Mouse (Mus musculus): Measurements from ENCODE around the gene Tmem233. TPM values are rescaled to one million over a fixed set of nuclear protein-coding genes. Genes with fewer than 3 reads are reported as not detected.
A peak's percentile ranks its signal among the peaks of the same experiment; 100 is the strongest.

The Tmem233 gene
- total RNA-seq (2021): not detected

DNA sequence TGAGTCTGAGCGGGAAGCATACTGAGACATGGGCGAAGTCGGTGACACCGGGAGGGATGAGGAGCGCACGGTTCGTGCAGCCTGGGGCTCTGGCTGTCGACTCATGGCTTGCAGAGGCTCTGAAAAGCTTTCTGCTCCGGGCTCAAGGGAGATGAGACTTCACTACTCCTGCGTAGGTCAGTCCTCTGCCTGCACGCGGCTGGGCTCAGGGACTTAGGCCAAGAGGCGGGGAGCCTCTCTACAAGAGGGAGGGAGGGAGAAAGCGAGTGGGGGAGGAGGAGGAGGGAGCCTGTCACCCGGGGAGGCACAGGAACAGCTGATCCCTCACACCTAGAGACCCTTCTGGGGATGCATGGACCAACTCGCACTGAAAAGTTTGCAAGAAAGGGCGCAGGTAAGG is at the start of gene Tmem233:
Gene Tmem233, minus strand, starts transcription at position 164 of the 400 bp plus-strand sequence.
- DNase-seq: no peak
- intact Hi-C loops (cut with DNase I): no loop called here

- DNase-seq: peak; percentile 67 to 71
- intact Hi-C loops (cut with DNase I): loop anchor here (1.0 to 10.0 kb wide), 6 partner anchors 93 to 971 kb away; no protein-coding TSS in a partner anchor
Measured at GRCm38 (mm10) chr5:116123344-116123743, 40.3 kb upstream of the Tmem233 start.

DNA sequence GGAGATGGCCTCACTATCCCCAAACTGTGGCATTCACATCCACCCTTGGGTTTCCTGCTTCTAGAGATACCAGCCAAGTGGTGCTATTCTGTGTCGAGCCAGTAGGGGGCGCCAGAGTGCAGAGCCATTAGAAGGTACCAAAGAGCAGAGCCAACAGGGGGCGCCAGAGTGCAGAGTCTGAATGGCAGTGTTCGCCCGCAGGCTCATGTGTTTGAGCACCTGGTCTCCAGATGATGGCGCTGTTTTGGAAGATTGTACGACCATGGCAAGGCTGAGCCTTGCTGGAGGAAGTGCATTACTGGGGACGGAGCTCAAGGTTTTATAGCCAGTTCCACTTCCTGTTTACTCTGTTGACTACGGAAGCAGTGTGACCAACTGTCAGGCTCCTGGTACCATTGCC is 33.5 kb upstream of the Tmem233 start:
- intact Hi-C loops (cut with DNase I): no loop called here
- peak in 1 of 2 experiments; percentile 14 for DNase-seq

DNA sequence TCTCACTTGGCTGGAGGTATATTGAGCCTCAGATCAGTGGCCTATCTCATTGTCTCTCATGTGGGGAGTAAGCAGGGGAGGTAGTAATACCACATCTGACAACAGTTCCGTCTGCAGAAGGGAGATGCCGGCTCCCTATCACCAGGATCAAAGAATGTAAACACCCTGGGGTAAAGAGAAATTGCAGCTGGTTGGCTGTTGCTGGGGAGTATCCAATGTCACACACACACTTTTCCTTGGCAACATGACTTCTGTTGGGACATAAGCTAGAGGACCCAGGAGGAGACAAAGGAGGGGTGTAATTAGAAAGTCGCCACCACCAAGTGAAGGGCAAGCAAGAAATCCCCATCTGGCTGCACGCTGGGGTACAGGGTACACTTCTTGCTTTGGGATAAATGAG is 33.1 kb upstream of the Tmem233 start:
- DNase-seq: no peak
- intact Hi-C loops (cut with DNase I): no loop called here

DNA sequence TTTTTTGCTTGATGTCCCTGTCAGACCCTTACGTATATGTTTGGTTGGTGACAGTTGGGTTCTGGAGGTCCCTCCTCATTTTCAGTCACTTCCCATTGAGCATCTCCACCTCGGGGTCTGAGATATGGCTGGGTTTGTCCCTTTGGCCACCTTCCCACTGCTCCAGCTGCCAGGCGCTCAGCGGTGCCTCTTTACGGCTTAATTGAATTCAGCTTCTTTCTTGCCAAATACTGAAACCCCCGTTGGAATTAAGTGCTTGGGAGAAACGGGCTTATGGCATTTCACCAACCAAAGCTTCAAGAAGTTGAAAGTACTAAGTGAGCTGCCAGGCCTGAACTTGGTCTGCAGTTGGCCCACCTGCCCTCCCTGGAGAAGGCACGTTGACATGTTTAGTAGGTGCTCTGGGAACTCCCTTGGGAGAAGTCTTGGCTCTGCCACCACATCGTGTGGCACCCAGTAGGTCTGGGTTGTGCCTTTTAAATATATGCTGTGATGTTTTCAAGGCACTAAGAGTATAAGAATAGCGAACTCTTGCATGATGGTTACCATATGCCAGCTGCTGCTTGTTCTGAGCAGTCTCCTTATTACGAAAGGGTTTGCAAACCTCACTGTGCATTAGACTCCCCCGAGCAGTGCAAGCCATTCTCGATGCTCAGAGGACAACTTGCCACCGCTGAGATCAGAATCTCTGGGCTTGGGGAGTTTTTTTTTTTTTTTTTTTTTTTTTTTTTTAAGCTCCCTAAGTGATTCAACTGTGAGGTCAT is 32.2 kb upstream of the Tmem233 start:
- intact Hi-C loops (cut with DNase I): no loop called here
- no peak for DNase-seq

DNA sequence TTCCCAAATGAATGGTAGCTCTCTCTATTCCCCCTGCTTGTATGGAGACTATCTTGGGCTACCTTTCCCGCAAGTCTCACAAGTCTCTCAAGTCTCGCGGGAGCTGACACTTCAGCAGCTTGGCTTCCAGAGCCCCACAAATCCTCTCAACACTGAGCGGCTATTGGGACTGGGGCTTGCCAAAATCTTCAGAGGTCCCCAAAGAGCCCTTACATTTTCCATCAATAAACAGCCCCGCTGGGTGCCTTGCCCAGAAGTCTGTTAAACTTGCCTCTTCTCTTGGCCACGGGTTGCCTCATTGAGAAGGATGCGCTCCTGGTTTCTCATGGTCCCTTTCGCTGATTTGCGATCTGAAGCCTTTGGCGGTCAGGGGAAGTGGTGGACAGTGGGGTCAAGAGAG is 25.6 kb upstream of the Tmem233 start:
- DNase-seq: no peak
- intact Hi-C loops (cut with DNase I): no loop called here

- intact Hi-C loops (cut with DNase I): no loop called here
- no peak for DNase-seq
Measured at GRCm38 (mm10) chr5:116084231-116084630, 1.2 kb upstream of the Tmem233 start.

- intact Hi-C loops (cut with DNase I): no loop called here
- DNase-seq: no peak
Measured at GRCm38 (mm10) chr5:116082241-116082900, 673 bp downstream of the Tmem233 start.

DNA sequence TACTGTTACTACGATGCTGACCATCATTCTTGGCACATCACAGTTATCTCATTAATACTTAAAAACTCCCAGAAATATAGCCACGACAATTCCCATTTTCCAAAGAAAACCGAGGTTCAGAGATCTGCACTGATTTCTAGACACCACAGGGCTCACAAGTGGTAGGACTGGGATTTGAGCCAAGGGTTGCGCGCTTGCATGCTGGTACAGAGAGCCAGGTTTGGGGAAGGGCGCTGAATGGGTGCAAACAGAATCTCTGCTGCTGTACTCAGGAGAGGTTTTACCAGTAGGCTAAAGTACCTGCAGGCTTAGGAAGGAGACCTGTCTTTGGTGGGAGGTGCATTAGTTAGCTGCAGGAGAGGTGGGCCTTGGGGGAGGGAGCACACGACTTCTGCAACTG is 1.4 kb downstream of the Tmem233 start:
- intact Hi-C loops (cut with DNase I): no loop called here
- no peak for DNase-seq

DNA sequence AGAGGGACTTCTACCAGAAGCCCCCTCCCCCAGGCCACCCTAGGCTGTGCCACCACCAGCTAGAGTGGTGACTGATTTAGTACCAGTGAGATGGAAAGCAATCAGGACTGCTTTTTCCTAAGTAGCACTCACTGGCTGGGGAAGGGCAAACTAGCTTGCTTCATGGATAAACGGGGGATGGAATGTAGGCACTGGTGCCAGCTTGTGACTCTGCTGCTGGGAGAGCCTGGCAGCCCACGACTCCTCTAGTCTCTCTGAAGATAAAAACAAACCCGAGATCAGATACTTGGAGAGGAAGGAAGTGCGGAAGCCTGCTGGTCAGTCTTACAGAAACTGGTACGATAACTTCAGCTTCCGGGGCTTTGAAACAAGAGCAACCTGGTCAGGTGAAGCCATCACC is 2.3 kb downstream of the Tmem233 start:
- intact Hi-C loops (cut with DNase I): no loop called here
- DNase-seq: no peak

DNA sequence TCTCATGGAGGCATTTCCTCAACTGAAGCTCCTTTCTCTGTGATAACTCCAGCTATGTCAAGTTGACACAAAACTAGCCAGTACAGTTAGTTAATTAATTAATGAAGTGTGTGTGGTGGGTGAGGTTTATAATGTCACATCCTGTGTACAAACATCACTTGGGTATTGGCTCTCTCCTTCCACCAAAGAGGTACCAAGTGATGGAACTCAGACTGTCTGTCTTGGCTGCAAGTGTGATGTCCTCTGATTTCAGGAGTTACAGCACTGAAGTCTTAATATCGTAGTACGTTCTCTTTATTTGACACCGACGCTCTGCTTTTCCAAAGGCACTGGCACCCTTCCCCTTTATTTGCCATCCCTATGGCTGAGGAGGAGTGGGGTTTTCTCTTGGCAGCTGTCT is 13.4 kb downstream of the Tmem233 start:
- DNase-seq: no peak
- intact Hi-C loops (cut with DNase I): no loop called here

DNA sequence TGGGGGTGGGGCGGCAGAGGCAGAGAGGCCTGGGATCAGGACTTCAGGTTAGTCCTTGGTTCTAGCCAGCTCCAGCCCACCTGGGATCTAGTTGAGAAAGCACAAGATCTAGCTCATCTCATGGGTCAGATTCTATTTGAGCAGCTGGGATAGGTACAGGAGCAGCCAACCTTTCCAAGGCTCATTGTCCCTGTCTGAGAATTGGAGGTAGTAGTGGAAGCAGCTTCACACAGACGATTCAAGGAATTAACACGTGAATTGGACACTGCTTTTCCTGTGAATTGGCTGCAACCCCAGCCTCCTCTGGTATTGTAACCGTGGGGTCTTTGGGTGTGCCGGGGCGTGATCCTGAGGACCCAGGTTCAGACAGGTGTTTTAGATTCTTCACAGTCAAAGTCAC is 30.2 kb downstream of the Tmem233 start:
- intact Hi-C loops (cut with DNase I): no loop called here

GRCm38 (mm10) chr5:116052171-116052570 is 30.9 kb downstream of the Tmem233 start:
- intact Hi-C loops (cut with DNase I): no loop called here
- DNase-seq: no peak

More for the DNA sequence above, 30.2 kb downstream of the Tmem233 start:
- no peak for DNase-seq

- no peak for DNase-seq
- intact Hi-C loops (cut with DNase I): no loop called here
Measured at GRCm38 (mm10) chr5:116049821-116050220, 33.2 kb downstream of the Tmem233 start.

DNA sequence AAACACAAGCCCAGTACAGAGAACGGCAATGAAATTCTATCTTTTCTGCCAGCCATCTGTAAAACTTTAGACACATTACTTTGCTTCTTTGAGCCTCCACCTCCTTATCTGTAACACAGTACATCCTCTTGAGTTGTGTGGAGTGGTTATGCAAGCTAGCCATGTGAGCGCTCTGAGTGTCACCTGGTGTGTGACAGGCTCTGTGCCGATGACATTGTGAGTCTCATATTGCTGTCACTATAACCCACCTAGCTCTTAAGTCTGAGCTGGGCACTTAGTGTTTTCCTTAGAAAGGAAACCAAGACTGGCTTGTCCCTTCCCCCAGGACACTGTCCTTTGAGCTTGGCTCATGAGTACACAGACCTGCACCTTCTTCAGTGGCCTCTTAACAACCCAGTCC is 34.7 kb downstream of the Tmem233 start:
- intact Hi-C loops (cut with DNase I): no loop called here
- DNase-seq: no peak

DNA sequence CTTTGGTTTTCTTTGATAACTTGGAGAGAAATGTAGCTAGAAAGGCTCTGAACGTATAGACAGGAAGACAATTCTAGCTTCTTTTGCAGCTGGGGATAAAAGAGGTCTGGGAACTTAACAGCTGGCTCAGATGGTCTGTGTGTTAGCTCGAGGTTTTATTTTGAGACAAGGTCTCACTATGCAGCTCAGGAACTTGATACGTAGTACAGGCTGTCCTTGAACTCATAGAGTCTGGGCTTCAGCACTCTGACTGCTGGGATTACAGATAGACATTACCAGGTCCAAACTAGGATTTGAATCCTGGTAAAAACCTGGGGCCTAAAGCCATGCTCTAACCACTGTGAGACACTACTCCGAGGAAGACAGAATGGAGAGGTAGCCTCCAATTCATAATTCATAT is 36.8 kb downstream of the Tmem233 start:
- intact Hi-C loops (cut with DNase I): no loop called here
- DNase-seq: no peak

DNA sequence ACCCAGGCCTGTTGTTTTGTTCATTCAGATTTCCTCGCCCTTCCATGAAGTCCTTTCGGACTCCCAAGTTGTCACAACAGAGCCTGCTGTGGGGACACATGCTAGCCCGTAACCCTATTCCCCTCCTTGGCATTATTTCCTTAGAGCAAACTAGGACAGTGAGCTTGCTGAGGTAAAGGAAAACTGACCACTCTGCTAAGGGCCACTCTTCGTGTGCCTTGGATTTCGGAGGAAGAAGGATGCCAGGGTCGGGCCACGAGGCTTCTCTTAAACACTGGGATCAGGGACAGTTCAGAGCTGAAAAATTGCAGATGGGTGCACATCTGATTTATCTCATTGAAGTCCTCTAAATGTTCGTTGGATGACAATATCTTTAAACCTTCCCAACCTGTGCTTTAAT is 37.5 kb downstream of the Tmem233 start:
- intact Hi-C loops (cut with DNase I): no loop called here
- DNase-seq: no peak

DNA sequence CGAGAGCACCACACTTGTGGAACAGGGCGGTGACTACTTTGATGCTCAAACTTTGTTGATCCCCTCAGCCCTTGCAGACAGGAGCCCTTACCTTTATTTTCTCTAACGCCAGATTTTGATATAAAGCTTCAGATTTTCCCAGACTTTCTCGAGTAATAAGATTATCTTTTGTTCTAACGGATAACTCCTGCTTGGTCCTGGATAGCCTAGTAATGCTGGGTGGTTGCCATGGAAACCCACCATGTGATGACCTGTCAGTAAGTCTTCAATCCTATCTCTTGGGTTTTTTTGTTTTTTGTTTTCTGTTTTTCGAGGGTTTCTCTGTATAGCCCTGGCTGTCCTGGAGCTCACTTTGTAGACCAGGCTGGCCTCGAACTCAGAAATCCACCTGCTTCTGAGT is 40.8 kb downstream of the Tmem233 start:
- no peak for DNase-seq
- intact Hi-C loops (cut with DNase I): no loop called here

DNA sequence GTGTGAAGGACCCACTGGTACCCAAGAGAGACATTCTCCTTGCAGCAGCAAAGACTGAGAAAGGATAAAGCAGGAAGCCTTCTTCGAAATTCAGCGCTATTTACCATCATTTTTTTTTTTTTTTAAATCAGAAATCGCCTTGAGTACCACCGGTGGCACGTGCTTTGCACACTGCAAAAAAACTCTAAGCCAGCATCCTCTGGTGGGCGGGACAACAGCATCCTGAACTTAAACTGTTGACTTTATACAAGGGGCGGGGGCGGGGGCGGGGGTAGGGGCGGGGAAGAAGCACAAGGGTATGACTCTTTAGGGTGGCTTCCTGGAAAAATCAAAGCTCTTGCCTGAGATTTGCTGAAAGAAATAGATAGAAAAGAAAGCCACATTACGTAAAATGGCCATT is 43.3 kb downstream of the Tmem233 start:
- no peak for DNase-seq
- intact Hi-C loops (cut with DNase I): no loop called here

DNA sequence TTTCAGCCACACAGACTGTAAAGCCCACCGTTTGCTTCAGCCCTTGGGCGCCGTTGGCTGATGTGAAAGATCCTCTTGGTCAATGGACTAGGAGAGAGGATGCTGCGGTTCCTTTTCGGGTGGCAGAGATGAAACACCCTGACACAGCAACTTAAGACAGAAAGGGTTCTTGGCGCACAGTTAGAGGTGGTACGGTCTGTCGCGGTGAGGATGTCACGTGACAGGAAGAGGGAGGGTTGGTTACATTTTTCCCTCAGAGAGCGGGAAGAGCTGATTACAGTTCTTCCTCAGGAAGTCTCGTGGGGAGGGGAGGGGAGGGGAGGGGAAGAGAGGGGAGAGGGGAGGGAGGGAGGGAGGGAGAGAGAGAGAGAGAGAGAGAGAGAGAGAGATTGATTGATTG is 45.3 kb downstream of the Tmem233 start:
- DNase-seq: no peak

GRCm38 (mm10) chr5:116036465-116036864 is 46.6 kb downstream of the Tmem233 start:
- intact Hi-C loops (cut with DNase I): no loop called here
- DNase-seq: no peak

More for the DNA sequence above, 45.3 kb downstream of the Tmem233 start:
- intact Hi-C loops (cut with DNase I): no loop called here

- peak; percentile 67 to 78 for DNase-seq
Measured at GRCm38 (mm10) chr5:116031190-116031577, 51.9 kb downstream of the Tmem233 start.

More at GRCm38 (mm10) chr5:116031190-116031577, 51.9 kb downstream of the Tmem233 start:
- intact Hi-C loops (cut with DNase I): loop anchor here (2.0 to 5.0 kb wide), 2 partner anchors 92 to 181 kb away; no protein-coding TSS in a partner anchor
